Mouse (Mus musculus): Measurements from ENCODE around the gene Cab39.
"Not testable (repeated sequence)": the region's sequence is repeated elsewhere in the genome, so short reads cannot be mapped to it uniquely, and the experiment has no call there.

Cab39 gene

GRCm38 (mm10) chr1:85791476-85791875 lies 1.8 kb upstream of the Cab39 start:
- DNase-seq = no peak

- peak; percentile 64 for DNase-seq
These were observed 998 bp downstream of the Cab39 start for GRCm38 (mm10) chr1:85794106-85794771.

GRCm38 (mm10) chr1:85795196-85795595 lies 2.0 kb downstream of the Cab39 start:
- DNase-seq = no peak

- DNase-seq = no peak
These were observed 6.5 kb downstream of the Cab39 start for GRCm38 (mm10) chr1:85799776-85800175.

- no peak for DNase-seq
These were observed 9.3 kb downstream of the Cab39 start for GRCm38 (mm10) chr1:85802517-85802916.

- DNase-seq = no peak
These were observed 11.3 kb downstream of the Cab39 start for GRCm38 (mm10) chr1:85804551-85804950.

- no peak for DNase-seq
These were observed 16.0 kb downstream of the Cab39 start for GRCm38 (mm10) chr1:85809256-85809655.

- DNase-seq = peak; percentile 30
These were observed 17.1 kb downstream of the Cab39 start for GRCm38 (mm10) chr1:85810343-85810742.

GRCm38 (mm10) chr1:85810787-85811186 lies 17.5 kb downstream of the Cab39 start:
- no peak for DNase-seq

- DNase-seq = not testable (repeated sequence)
These were observed 21.0 kb downstream of the Cab39 start for GRCm38 (mm10) chr1:85814213-85814612.

GRCm38 (mm10) chr1:85818121-85818520 lies 24.9 kb downstream of the Cab39 start:
- no peak for DNase-seq

GRCm38 (mm10) chr1:85819695-85820094 lies 26.5 kb downstream of the Cab39 start:
- no peak for DNase-seq

- DNase-seq = no peak
These were observed 29.0 kb downstream of the Cab39 start for GRCm38 (mm10) chr1:85822239-85822638.

- no peak for DNase-seq
These were observed 31.7 kb downstream of the Cab39 start for GRCm38 (mm10) chr1:85824905-85825304.

GRCm38 (mm10) chr1:85827166-85827565 lies 33.9 kb downstream of the Cab39 start:
- no peak for DNase-seq

GRCm38 (mm10) chr1:85829016-85829415 lies 35.8 kb downstream of the Cab39 start:
- no peak for DNase-seq

GRCm38 (mm10) chr1:85838056-85838455 lies 44.8 kb downstream of the Cab39 start:
- DNase-seq = no peak

- DNase-seq = no peak
These were observed 46.1 kb downstream of the Cab39 start for GRCm38 (mm10) chr1:85839356-85839755.

- DNase-seq = no peak
These were observed 46.5 kb downstream of the Cab39 start for GRCm38 (mm10) chr1:85839790-85840189.

GRCm38 (mm10) chr1:85840421-85840820 lies 47.2 kb downstream of the Cab39 start:
- DNase-seq = no peak

GRCm38 (mm10) chr1:85842251-85842650 lies 49.0 kb downstream of the Cab39 start:
- peak; percentile 38 for DNase-seq

- no peak for DNase-seq
These were observed 50.1 kb downstream of the Cab39 start for GRCm38 (mm10) chr1:85843291-85843863.

- DNase-seq = no peak
These were observed 51.7 kb downstream of the Cab39 start for GRCm38 (mm10) chr1:85844981-85845380.

GRCm38 (mm10) chr1:85845476-85845875 lies 52.2 kb downstream of the Cab39 start:
- no peak for DNase-seq

GRCm38 (mm10) chr1:85849016-85849415 lies 55.8 kb downstream of the Cab39 start:
- DNase-seq = no peak
